Mouse (Mus musculus) erythroid progenitor cell, adult 5-6 weeks (primary cell): Measurements from ENCODE around the gene Tmc3. TPM values are rescaled to one million over a fixed set of nuclear protein-coding genes. Genes with fewer than 3 reads are reported as not detected.

Experiments
- ATAC-seq: replicated peaks from 2 replicates; pipeline ENCODE4 v1.8.0; 2016; ENCODE audit warnings: moderate number of reproducible peaks, mild to moderate bottlenecking, moderate TSS enrichment, inconsistent platforms; ENCODE audit not compliant: poor library complexity, low FRiP score, severe bottlenecking
- total RNA-seq, 2 experiments: library from RNA; stranded (forward) in 1 of 2; stranded (reverse) in 1 of 2; fragments of 150-400 nt in 1 of 2; fragments of 186-747, 209-891 nt in 1 of 2; gene quantifications; 2 replicates each; pipeline versions ENCODE4 v1.2.3 to v1.2.4; 2015 to 2017; ENCODE audit warnings: low replicate concordance in 2 of 2

Gene Tmc3
- total RNA-seq, 2 experiments from 2014 or later = 0.42 to 1.2 TPM

DNA sequence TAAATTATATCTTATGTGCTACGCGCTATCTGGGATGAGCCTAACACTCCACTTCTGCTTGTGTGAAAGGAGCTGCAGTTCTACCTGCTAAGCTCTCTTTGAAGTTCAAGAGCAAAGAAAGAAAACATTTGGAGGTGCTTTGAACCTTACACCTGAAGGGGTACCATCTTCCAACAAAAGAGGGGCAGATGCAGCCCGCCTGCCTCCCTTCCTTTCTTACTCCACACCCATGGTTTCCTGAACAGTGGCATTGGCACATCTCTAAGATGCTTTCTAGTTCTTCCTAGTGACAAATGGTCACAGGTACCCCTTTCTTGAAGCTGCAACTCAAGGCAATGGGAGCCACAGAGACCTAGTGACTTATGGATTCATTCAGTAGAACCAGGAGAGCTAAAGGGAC lies 77.0 kb downstream of the Tmc3 start:
- ATAC-seq = no peak

- ATAC-seq = no peak
Observed at GRCm38 (mm10) chr7:83662711-83663375, 78.1 kb downstream of the Tmc3 start.

DNA sequence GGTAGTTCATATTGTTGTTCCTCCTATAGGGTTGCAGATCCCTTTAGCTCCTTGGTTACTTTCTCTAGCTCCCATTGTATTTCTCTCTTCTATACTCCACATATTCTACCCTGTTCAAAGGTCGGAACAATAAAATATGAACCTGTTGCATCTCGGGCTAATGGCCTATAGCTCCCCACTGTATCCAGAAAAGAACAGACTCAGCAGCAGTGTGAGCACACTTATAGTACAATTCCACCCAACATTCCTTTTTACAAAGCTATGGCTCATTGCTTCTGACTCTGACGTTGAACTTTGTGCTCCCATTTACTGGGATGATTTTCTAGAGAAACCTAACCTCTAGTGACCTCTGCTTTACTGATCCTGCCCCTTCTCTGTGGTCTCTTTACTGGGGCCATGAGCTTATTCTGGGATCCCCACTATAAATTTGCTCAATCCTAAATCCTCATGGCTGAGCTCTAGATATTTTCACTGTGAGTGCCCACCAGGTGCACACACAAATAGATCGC lies 81.4 kb downstream of the Tmc3 start:
- ATAC-seq = no peak

- ATAC-seq = no peak
Observed at GRCm38 (mm10) chr7:83667936-83668645, 83.4 kb downstream of the Tmc3 start.

DNA sequence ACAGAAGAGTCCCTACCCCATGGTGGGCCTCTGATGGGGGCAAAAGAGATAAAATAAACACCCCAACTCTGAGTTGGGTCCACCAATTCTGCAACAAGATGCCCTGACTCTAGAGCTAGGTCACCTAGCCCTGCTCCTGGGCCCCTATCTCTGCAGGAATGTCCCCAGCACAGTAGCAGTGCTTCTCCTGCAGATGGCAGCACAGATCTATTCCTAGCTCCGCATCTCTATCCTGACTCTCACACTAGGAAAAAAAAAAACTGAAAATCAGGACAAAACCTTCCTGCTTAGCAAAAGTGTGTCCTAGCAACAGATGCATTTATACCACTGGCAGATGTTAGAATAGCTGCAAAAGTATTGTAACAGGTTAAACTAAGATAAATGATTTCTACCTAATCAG lies 84.0 kb downstream of the Tmc3 start:
- no peak for ATAC-seq

DNA sequence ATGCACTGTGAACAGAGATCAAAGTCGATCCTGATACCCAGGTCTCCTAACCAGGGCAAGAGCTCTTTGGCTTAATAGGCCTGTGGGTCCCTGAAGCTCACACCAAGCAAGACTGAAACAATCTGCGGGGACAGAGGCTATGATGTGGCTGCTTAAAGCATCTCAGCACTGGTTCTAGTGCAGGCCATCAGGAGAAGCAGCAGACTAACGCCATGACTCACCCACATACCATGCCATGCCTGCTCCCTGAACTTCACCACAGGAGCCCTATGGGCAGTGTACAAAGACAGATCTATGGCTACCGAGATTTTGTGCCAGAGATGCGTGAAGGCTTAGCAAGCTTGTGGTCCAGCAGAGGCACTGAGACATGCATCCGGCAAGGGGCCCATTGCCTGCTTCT lies 86.8 kb downstream of the Tmc3 start:
- no peak for ATAC-seq

Other genes with a start within 250 kb of the Tmc3 start
- gene Stard5, start 47.0 kb downstream of the Tmc3 start, total RNA-seq (2015; ENCODE audit: low replicate concordance) = 4.7 TPM in 1 of 2 replicates, not detected in the other
- gene Stard5, start 47.0 kb downstream of the Tmc3 start, total RNA-seq (2017; ENCODE audit: low replicate concordance) = 4.5 and 5.5 TPM in 2 replicates
- 5.9 and 9.7 TPM in 2 replicates for gene Il16, start 160.8 kb downstream of the Tmc3 start, total RNA-seq (2015; ENCODE audit: low replicate concordance)
- gene Il16, start 160.8 kb downstream of the Tmc3 start, total RNA-seq (2017; ENCODE audit: low replicate concordance) = 12.5 and 16.0 TPM in 2 replicates
- gene Cfap161, start 210.0 kb downstream of the Tmc3 start, total RNA-seq (2015; ENCODE audit: low replicate concordance) = not detected in 2 replicates
- not detected in 2 replicates for gene Cfap161, start 210.0 kb downstream of the Tmc3 start, total RNA-seq (2017; ENCODE audit: low replicate concordance)